Mouse (Mus musculus) E14TG2a.4 (cell line): ENCODE data around the gene Klhl23.

ENCODE experiments used
- CTCF ChIP-seq: conservative IDR thresholded peaks from 2 replicates; pipeline ENCODE4 v1.5.1; 2014; ENCODE audit warnings: low read length
- NANOG ChIP-seq: IDR thresholded peaks from 2 replicates; pipeline ENCODE4 v1.6.1; 2014; ENCODE audit warnings: borderline replicate concordance, low read length, mixed read lengths
- POU5F1 ChIP-seq: IDR thresholded peaks from 2 replicates; pipeline ENCODE4 v1.6.1; 2014; ENCODE audit warnings: low read length, borderline replicate concordance

DNA sequence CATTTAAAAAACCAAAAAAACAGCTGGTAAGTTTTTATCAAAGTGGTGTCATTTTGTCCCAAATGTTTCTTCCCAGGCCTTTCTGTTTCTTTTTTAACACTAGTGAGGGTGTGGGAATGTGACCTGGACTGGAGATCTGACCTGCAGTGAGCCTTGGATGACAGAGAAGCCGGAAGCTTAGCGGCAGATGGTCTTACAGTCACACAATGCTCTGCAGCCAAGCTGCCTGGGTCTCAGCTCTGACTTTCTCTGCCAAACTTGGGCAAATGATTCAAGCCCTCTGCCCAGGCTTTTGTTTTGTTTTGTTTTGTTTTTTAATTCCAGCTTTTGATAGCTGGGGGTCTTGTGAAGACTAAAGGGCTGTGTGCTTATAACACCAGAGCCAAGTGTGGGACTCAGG is 4.6 kb downstream of the Klhl23 start:
- TF ChIP-seq CTCF (no peak), POU5F1 (no peak), NANOG (no peak)
